Mouse (Mus musculus) forebrain, embryonic 15.5 days (tissue): ENCODE data around the gene Dapl1. TPM values are rescaled to one million over a fixed set of nuclear protein-coding genes. Genes with fewer than 3 reads are reported as not detected.

Experiments
- ATAC-seq: fragments of 200-750 bp; cut with Nextera tagmentation; replicated peaks from 2 replicates; pipeline ENCODE4 v1.8.0; 2017; ENCODE audit warnings: mild to moderate bottlenecking, moderate TSS enrichment, moderate library complexity
- H3K27ac ChIP-seq: fragments of 300-500 bp; sonication (generic); replicated peaks from 2 replicates; pipeline ENCODE4 v1.5.1; 2015; ENCODE audit warnings: mild to moderate bottlenecking, inconsistent platforms
- H3K27me3 ChIP-seq: fragments of 300-500 bp; sonication (generic); 2 replicates; pipeline ENCODE4 v1.6.1; 2015; ENCODE audit warnings: inconsistent platforms
- H3K36me3 ChIP-seq: fragments of 300-500 bp; sonication (generic); 2 replicates; pipeline ENCODE4 v1.6.1; 2015; ENCODE audit warnings: mild to moderate bottlenecking, inconsistent platforms
- H3K4me1 ChIP-seq: fragments of 300-500 bp; sonication (generic); 2 replicates; pipeline ENCODE4 v1.6.1; 2015; ENCODE audit warnings: inconsistent platforms
- H3K4me2 ChIP-seq: fragments of 300-500 bp; sonication (generic); replicated peaks from 2 replicates; pipeline ENCODE4 v1.6.1; 2015; ENCODE audit warnings: mild to moderate bottlenecking, inconsistent platforms
- H3K4me3 ChIP-seq: fragments of 300-500 bp; sonication (generic); 2 replicates; pipeline ENCODE4 v1.5.1; 2015; ENCODE audit warnings: mild to moderate bottlenecking, inconsistent platforms
- H3K9ac ChIP-seq: fragments of 300-500 bp; sonication (generic); replicated peaks from 2 replicates; pipeline ENCODE4 v1.6.1; 2015; ENCODE audit warnings: mild to moderate bottlenecking, inconsistent platforms
- H3K9me3 ChIP-seq: fragments of 300-500 bp; sonication (generic); 2 replicates; pipeline ENCODE4 v1.6.1; 2016; ENCODE audit warnings: inconsistent platforms
- WGBS: fragments of 180-500 bp; shearing (Covaris S2); methylation state at CpG from one replicate; pipeline ENCODE4 v1.1.7; 2015; ENCODE audit warnings: mixed read lengths; 5-methylcytosine and 5-hydroxymethylcytosine counted together
- polyA plus RNA-seq: library from polyadenylated mRNA; unstranded; fragments of >200 nt; fragmentation: Nextera tagmentation; extraction: Ambion mirVana; gene quantifications from 2 replicates; pipeline ENCODE4 v1.2.1, GENCODE M21; 2015

Gene Dapl1
- polyA plus RNA-seq: 0.47 TPM in 1 of 2 replicates, not detected in the other

- WGBS: 59% methylated on average over 9 of the region's 9 CpGs
- no peaks in the 10 kb centered on the region for H3K27me3 ChIP-seq
- no peaks in the 10 kb centered on the region for H3K9me3 ChIP-seq
- no peak within 1 kb of the TSS for H3K4me3 ChIP-seq
- no peak within 1 kb of the TSS for H3K9ac ChIP-seq
- no peak; the same call in 1 of the 2 replicates for ATAC-seq
- no peak within 1 kb of the TSS for H3K4me2 ChIP-seq
- peaks cover 3% of the 10 kb centered on the region; the same call in 1 of the 2 replicates for H3K4me1 ChIP-seq
- H3K36me3 ChIP-seq: no peaks in the 10 kb centered on the region
- no peak within 1 kb of the TSS for H3K27ac ChIP-seq
Measured at GRCm38 (mm10) chr2:59484438-59484837, at the start of gene Dapl1. Dapl1 (plus strand) TSS chr2:59484653.

DNA sequence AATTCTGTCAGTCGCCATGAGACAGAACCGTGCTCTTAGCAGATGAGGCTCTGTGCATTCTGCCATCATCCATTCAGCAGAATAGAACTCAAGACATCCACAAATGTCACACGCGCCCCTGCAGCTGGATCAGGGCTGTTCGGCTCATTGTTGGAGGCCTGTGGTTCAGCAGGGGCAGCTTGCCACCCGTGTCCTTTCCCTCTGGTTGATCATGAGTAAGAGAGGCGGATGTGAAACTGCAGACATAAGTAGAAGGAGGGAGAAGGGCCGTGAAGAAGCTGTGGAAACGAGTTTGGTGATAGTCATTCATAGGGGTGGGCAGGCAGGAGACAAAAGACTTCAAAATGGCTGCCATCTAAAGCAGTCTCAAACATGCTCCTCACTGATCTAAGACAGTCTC, 49.6 kb upstream of the Dapl1 start:
- no peak overlapping the region for H3K9ac ChIP-seq
- no peak for ATAC-seq
- no peak overlapping the region for H3K4me2 ChIP-seq
- H3K36me3 ChIP-seq: no peaks in the 10 kb centered on the region
- H3K4me3 ChIP-seq: no peak overlapping the region
- H3K27ac ChIP-seq: no peak overlapping the region
- H3K27me3 ChIP-seq: no peaks in the 10 kb centered on the region
- WGBS: 89% methylated on average over 9 of the region's 9 CpGs
- H3K9me3 ChIP-seq: no peaks in the 10 kb centered on the region
- H3K4me1 ChIP-seq: peaks cover 10% of the 10 kb centered on the region

DNA sequence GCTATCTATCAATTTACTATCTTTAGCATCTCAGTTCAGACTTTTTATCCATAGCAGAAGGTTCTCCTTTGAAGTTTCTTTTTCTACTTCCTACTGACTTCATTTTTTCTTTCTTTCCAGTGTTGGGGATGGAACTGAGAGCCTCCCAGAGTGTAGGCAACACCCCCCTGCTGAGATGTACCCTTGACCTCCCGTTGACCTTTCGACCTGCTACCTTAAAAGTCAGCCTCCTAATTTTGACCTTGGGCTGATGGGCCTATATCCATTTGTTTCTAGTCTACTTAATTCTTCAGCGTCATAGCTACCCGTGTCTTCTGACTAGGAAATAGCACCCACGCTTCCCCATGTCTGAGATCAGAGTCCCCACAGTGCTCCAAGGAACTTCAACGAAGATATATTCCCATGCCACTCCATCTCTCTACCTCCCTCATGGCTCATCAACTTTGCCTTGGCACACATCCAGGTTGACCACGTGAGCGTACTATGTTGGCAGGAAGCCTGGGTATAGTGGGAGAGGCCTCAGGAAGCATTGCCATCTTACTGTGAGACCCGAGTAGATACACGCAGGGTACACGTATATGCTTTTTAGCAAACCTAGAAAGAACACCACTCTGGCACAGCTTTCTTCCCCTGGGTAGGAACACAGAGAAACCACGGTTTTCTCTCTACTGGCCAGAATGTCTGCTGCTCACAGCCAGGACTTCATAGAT, 46.6 kb upstream of the Dapl1 start:
- no peaks in the 10 kb centered on the region for H3K36me3 ChIP-seq
- H3K4me2 ChIP-seq: peak overlapping the region; percentile 39
- H3K27me3 ChIP-seq: no peaks in the 10 kb centered on the region
- ATAC-seq: peak; percentile 76
- H3K4me3 ChIP-seq: peak overlapping the region; percentile 16; the same call in 1 of the 2 replicates
- no peaks in the 10 kb centered on the region for H3K9me3 ChIP-seq
- peaks cover 13% of the 10 kb centered on the region for H3K4me1 ChIP-seq
- peak overlapping the region; percentile 16; the same call in 1 of the 2 replicates for H3K27ac ChIP-seq
- H3K9ac ChIP-seq: peak overlapping the region; percentile 30
- 54% methylated on average over 12 of the region's 12 CpGs for WGBS

DNA sequence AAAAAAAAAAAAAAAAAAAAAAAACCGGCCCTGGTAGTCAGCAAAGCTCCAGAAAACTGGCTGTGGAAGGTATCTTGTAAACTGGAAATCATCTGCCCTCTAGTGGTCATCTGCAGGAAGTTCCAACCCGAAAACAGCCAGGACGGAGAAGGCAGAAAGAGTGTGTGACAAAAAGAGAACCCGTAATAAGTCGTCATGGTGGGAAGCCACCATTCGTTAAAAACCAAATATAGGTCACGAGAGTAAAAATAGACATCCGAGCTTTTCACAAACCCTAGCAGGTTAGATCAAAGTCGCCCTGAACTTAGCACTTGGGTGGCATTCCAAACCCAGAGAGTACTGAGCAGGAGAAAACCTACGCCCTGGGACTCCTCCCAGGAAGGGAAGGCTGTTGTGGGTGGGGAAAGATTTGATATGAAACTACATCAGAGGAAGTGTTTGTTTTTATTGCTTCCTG, 45.9 kb upstream of the Dapl1 start:
- Histone ChIP-seq H3K9ac (no peak overlapping the region), H3K4me1 (peaks cover 13% of the 10 kb centered on the region), H3K4me3 (peak overlapping the region; percentile 16; the same call in 1 of the 2 replicates), H3K4me2 (peak overlapping the region; percentile 39), H3K27ac (no peak overlapping the region), H3K9me3 (no peaks in the 10 kb centered on the region), H3K36me3 (no peaks in the 10 kb centered on the region), H3K27me3 (no peaks in the 10 kb centered on the region)
- 16% methylated on average over 10 of the region's 10 CpGs for WGBS
- peak; percentile 78 for ATAC-seq

- H3K4me2 ChIP-seq: no peak overlapping the region
- no peaks in the 10 kb centered on the region for H3K27me3 ChIP-seq
- no peak overlapping the region for H3K27ac ChIP-seq
- no peak overlapping the region for H3K9ac ChIP-seq
- no peak for ATAC-seq
- H3K4me1 ChIP-seq: peaks cover 13% of the 10 kb centered on the region
- H3K36me3 ChIP-seq: no peaks in the 10 kb centered on the region
- H3K9me3 ChIP-seq: no peaks in the 10 kb centered on the region
- no peak overlapping the region for H3K4me3 ChIP-seq
- 54% methylated on average over 9 of the region's 9 CpGs for WGBS
Measured at GRCm38 (mm10) chr2:59439824-59440223, 44.6 kb upstream of the Dapl1 start.

GRCm38 (mm10) chr2:59440481-59440880, 44.0 kb upstream of the Dapl1 start:
- H3K27me3 ChIP-seq: no peaks in the 10 kb centered on the region
- no peak overlapping the region for H3K27ac ChIP-seq
- H3K4me2 ChIP-seq: no peak overlapping the region
- H3K4me3 ChIP-seq: no peak overlapping the region
- 29% methylated on average over 5 of the region's 5 CpGs for WGBS
- no peak for ATAC-seq
- no peaks in the 10 kb centered on the region for H3K9me3 ChIP-seq
- no peaks in the 10 kb centered on the region for H3K36me3 ChIP-seq
- H3K4me1 ChIP-seq: peaks cover 13% of the 10 kb centered on the region
- H3K9ac ChIP-seq: no peak overlapping the region

DNA sequence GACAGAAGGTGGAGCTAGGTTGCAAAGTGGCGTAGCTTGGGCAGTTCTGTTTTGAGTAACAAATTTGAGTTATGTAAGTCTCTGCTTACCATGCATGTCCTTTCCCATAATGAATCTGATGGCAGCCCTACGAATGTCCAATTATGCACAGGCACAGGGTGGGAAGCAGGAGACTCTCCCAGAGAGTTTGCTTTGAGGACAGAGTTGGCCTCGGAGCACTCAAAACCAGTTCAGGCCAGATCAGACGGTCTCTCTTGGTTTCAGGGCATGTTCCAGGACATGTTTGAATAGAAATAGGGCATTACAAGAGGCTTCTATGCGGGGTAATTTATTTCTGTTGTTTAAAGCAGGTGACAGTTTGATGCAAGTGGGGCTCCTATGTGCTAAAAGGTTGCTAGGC, 42.8 kb upstream of the Dapl1 start:
- H3K27ac ChIP-seq: no peak overlapping the region
- ATAC-seq: no peak
- WGBS: 87% methylated on average over 5 of the region's 5 CpGs
- H3K4me1 ChIP-seq: peaks cover 13% of the 10 kb centered on the region
- no peaks in the 10 kb centered on the region for H3K36me3 ChIP-seq
- no peak overlapping the region for H3K4me3 ChIP-seq
- no peaks in the 10 kb centered on the region for H3K27me3 ChIP-seq
- H3K9me3 ChIP-seq: no peaks in the 10 kb centered on the region
- H3K9ac ChIP-seq: no peak overlapping the region
- no peak overlapping the region for H3K4me2 ChIP-seq

DNA sequence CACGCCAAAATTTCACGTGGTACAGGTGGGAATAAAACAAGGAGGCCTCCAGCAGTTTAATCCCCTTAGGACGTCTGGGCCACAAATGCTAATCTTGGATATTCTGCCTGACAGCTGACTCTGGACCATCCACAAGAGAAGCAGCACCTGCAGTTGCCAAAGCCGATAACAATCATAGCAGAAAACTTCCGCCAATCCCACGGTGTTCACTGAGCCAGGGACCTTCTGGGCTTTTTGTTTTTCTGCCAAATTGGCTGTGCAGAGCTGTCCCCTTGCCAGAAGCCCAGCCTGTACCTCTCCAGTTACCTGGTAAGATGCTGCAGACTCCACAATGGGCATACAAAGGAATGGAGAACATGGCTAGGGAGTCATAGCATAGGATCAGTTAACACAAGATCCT, 37.8 kb upstream of the Dapl1 start:
- no peaks in the 10 kb centered on the region for H3K36me3 ChIP-seq
- no peaks in the 10 kb centered on the region for H3K9me3 ChIP-seq
- no peaks in the 10 kb centered on the region for H3K4me1 ChIP-seq
- no peak for ATAC-seq
- no peak overlapping the region for H3K27ac ChIP-seq
- no peak overlapping the region for H3K9ac ChIP-seq
- no peaks in the 10 kb centered on the region for H3K27me3 ChIP-seq
- H3K4me2 ChIP-seq: no peak overlapping the region
- no peak overlapping the region for H3K4me3 ChIP-seq
- 40% methylated on average over 6 of the region's 6 CpGs for WGBS

GRCm38 (mm10) chr2:59447712-59448111, 36.7 kb upstream of the Dapl1 start:
- Histone ChIP-seq H3K27me3 (no peaks in the 10 kb centered on the region), H3K9ac (no peak overlapping the region), H3K4me1 (no peaks in the 10 kb centered on the region), H3K4me3 (no peak overlapping the region), H3K9me3 (no peaks in the 10 kb centered on the region), H3K36me3 (no peaks in the 10 kb centered on the region), H3K27ac (no peak overlapping the region), H3K4me2 (no peak overlapping the region)
- ATAC-seq: no peak
- WGBS: 81% methylated on average over 2 of the region's 2 CpGs

DNA sequence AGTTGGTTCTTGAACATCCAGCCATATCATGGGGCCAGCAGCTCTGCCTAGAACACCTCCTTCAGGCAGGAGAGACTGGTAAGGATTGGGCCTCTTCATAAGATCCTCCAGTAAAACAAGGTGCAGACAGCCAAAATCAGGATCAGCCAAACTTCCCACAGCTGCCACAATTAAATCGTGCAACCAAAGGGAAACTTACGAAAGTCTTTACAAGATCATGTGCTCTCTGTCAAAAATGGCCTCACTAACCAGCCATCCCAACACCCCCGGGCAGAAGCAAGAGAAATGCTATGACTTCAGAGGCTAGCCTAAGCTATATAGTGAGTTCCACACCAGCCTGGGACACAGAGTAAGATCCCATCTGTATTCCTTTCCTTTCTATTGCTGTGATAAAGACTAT, 35.9 kb upstream of the Dapl1 start:
- no peak overlapping the region for H3K27ac ChIP-seq
- no peak overlapping the region for H3K9ac ChIP-seq
- H3K27me3 ChIP-seq: no peaks in the 10 kb centered on the region
- H3K4me1 ChIP-seq: no peaks in the 10 kb centered on the region
- WGBS: 97% methylated on average over 3 of the region's 3 CpGs
- H3K4me3 ChIP-seq: no peak overlapping the region
- ATAC-seq: no peak
- H3K36me3 ChIP-seq: no peaks in the 10 kb centered on the region
- no peaks in the 10 kb centered on the region for H3K9me3 ChIP-seq
- no peak overlapping the region for H3K4me2 ChIP-seq

DNA sequence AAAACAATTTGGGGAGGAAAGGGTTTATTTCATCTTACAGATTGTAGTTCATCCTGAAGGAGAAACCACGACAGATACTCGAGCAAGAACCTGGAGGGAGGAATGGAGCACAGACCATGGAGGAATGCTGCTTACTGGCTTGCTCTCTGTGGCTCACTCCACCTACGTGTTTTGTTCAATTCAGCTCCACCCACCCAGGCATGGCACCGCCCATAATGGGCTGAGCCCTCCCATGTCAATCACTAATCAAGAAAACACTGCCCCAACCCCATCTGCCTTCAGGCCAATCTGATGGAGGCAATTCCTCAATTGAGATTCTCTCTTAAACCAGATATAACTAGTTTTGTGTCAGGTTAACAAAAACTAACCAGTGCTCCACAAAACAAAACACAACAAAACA, 35.5 kb upstream of the Dapl1 start:
- Histone ChIP-seq H3K4me1 (no peaks in the 10 kb centered on the region), H3K27me3 (no peaks in the 10 kb centered on the region), H3K4me3 (no peak overlapping the region), H3K27ac (no peak overlapping the region), H3K9ac (no peak overlapping the region), H3K9me3 (no peaks in the 10 kb centered on the region), H3K36me3 (no peaks in the 10 kb centered on the region), H3K4me2 (no peak overlapping the region)
- WGBS: 75% methylated on average over 4 of the region's 4 CpGs
- no peak for ATAC-seq

GRCm38 (mm10) chr2:59451675-59452074, 32.8 kb upstream of the Dapl1 start:
- WGBS: 74% methylated on average over 2 of the region's 2 CpGs
- no peaks in the 10 kb centered on the region for H3K27me3 ChIP-seq

DNA sequence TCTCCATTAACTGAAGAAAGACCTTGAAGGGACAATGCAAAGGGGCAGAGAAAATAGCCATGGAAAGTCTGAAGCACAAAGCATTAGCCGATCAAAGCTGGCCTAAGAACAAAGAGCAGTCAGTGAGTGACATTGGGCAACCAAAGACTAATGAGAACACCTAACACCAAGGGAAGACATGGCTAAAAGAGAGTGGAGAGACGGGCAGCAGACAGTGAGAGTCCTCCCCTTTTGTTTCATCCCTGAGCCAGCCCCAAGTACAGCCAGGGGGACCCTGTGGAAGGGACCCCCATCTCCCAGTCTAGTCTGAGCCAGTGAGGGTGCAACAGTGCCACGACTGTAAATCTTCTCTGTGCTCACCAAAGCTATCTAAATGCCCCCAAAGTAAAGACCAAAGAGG, 32.4 kb upstream of the Dapl1 start:
- Histone ChIP-seq H3K4me1 (no peaks in the 10 kb centered on the region), H3K9me3 (no peaks in the 10 kb centered on the region), H3K36me3 (no peaks in the 10 kb centered on the region), H3K9ac (no peak overlapping the region), H3K4me3 (no peak overlapping the region), H3K27me3 (no peaks in the 10 kb centered on the region), H3K4me2 (no peak overlapping the region), H3K27ac (no peak overlapping the region)
- WGBS: 62% methylated on average over 3 of the region's 3 CpGs
- ATAC-seq: no peak

More at GRCm38 (mm10) chr2:59451675-59452074, 32.8 kb upstream of the Dapl1 start:
- no peaks in the 10 kb centered on the region for H3K4me1 ChIP-seq
- ATAC-seq: no peak
- H3K4me2 ChIP-seq: no peak overlapping the region
- H3K4me3 ChIP-seq: no peak overlapping the region
- no peaks in the 10 kb centered on the region for H3K9me3 ChIP-seq
- no peaks in the 10 kb centered on the region for H3K36me3 ChIP-seq
- no peak overlapping the region for H3K27ac ChIP-seq
- no peak overlapping the region for H3K9ac ChIP-seq
